Mouse (Mus musculus) erythroblast, adult 5-6 weeks (primary cell): Measurements from ENCODE around the gene Anapc7. TPM values are rescaled to one million over a fixed set of nuclear protein-coding genes. Genes with fewer than 3 reads are reported as not detected.
"Not testable (repeated sequence)": the region's sequence is repeated elsewhere in the genome, so short reads cannot be mapped to it uniquely, and the experiment has no call there.

ENCODE experiments used
- ATAC-seq: replicated peaks from 2 replicates; pipeline ENCODE4 v1.8.0; 2016; ENCODE audit warnings: moderate number of reproducible peaks, mild to moderate bottlenecking, moderate TSS enrichment, inconsistent platforms; ENCODE audit not compliant: poor library complexity, low FRiP score, severe bottlenecking
- total RNA-seq, 2 experiments: library from RNA; stranded (forward) in 1 of 2; stranded (reverse) in 1 of 2; fragments of 150-400 nt in 1 of 2; fragments of 200-764, 138-1000 nt in 1 of 2; gene quantifications; 2 replicates each; pipeline versions ENCODE4 v1.2.3 to v1.2.4; 2015 to 2017; ENCODE audit warnings: low replicate concordance in 2 of 2

The Anapc7 gene
- total RNA-seq, 2 experiments from 2014 or later: 14.6 to 16.3 TPM

- ATAC-seq: no peak; the same call in 1 of the 2 replicates
Measured at GRCm38 (mm10) chr5:122482733-122483391, 61.4 kb downstream of the Anapc7 start.

GRCm38 (mm10) chr5:122486243-122486642, 64.8 kb downstream of the Anapc7 start:
- ATAC-seq: not testable (repeated sequence)

DNA sequence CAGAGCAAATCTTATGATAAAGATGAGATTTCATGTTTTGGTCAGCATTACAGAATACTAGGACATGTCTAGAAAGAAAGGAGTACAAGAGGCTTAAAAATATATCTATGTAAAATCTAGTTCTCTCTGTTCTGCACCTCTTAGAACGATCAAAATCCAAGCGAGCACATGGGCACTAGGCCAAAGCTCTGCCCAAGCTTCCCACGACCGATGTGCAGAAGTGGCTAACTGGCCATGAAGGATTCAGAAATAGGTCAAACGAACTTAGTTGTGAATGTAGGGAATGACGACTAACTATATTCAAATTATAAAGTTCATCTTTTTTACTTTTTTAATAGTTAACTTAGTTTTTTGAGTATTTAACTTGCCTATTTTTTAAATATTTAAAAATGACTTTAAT, 66.3 kb downstream of the Anapc7 start:
- ATAC-seq: no peak

DNA sequence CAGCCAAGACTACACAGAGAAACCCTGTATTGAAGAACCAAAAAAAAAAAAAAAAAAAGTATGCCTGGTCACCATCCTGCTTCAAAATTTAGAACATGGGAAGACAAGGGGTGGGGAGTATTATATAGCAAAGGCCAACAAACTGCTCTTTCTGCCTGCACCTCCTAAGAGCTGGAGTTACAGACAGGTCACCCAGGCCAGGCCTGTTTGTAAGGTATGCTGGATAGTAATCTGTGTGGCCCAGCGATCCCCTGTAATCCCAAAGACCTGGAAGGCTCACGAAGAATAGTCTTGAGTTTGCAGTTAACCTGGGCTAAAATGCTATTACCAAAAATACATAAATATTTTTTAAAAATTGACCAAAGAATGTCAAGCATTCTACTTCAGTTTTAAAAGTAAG, 68.7 kb downstream of the Anapc7 start:
- no peak for ATAC-seq

- ATAC-seq: no peak
Measured at GRCm38 (mm10) chr5:122491385-122491784, 69.9 kb downstream of the Anapc7 start.

- ATAC-seq: no peak
Measured at GRCm38 (mm10) chr5:122493035-122493434, 71.5 kb downstream of the Anapc7 start.

GRCm38 (mm10) chr5:122494449-122494848, 73.0 kb downstream of the Anapc7 start:
- ATAC-seq: no peak

Other genes starting within 250 kb of the Anapc7 start
- 25.4 and 25.9 TPM in 2 replicates for gene Hvcn1, start 214.9 kb upstream of the Anapc7 start, total RNA-seq (2015; ENCODE audit: low replicate concordance)
- gene Hvcn1, start 214.9 kb upstream of the Anapc7 start, total RNA-seq (2017; ENCODE audit: low replicate concordance): 18.5 and 37.0 TPM in 2 replicates
- 0.42 TPM in 1 of 2 replicates, not detected in the other for gene Tctn1, start 157.2 kb upstream of the Anapc7 start, total RNA-seq (2015; ENCODE audit: low replicate concordance)
- 3.6 and 5.9 TPM in 2 replicates for gene Tctn1, start 157.2 kb upstream of the Anapc7 start, total RNA-seq (2017; ENCODE audit: low replicate concordance)
- gene Pptc7, start 137.3 kb upstream of the Anapc7 start, total RNA-seq (2015; ENCODE audit: low replicate concordance): 2.1 and 2.9 TPM in 2 replicates
- gene Pptc7, start 137.3 kb upstream of the Anapc7 start, total RNA-seq (2017; ENCODE audit: low replicate concordance): 1.4 and 4.0 TPM in 2 replicates
- gene Rad9b, start 67.5 kb upstream of the Anapc7 start, total RNA-seq (2015; ENCODE audit: low replicate concordance): 1.5 TPM in 1 of 2 replicates, not detected in the other
- gene Rad9b, start 67.5 kb upstream of the Anapc7 start, total RNA-seq (2017; ENCODE audit: low replicate concordance): 0.56 TPM in 1 of 2 replicates, not detected in the other
- 43.9 and 44.2 TPM in 2 replicates for gene Vps29, start 67.3 kb upstream of the Anapc7 start, total RNA-seq (2015; ENCODE audit: low replicate concordance)
- gene Vps29, start 67.3 kb upstream of the Anapc7 start, total RNA-seq (2017; ENCODE audit: low replicate concordance): 19.8 and 23.4 TPM in 2 replicates
- 21.1 and 35.9 TPM in 2 replicates for gene Gpn3, start 49.8 kb upstream of the Anapc7 start, total RNA-seq (2015; ENCODE audit: low replicate concordance)
- gene Gpn3, start 49.8 kb upstream of the Anapc7 start, total RNA-seq (2017; ENCODE audit: low replicate concordance): 25.0 and 53.7 TPM in 2 replicates
- gene Fam216a, start 49.3 kb upstream of the Anapc7 start, total RNA-seq (2015; ENCODE audit: low replicate concordance): 6.5 and 9.0 TPM in 2 replicates
- 5.9 and 6.4 TPM in 2 replicates for gene Fam216a, start 49.3 kb upstream of the Anapc7 start, total RNA-seq (2017; ENCODE audit: low replicate concordance)
- gene Arpc3, start 29.8 kb upstream of the Anapc7 start, total RNA-seq (2015; ENCODE audit: low replicate concordance): 98.4 and 108 TPM in 2 replicates
- 220 and 303 TPM in 2 replicates for gene Arpc3, start 29.8 kb upstream of the Anapc7 start, total RNA-seq (2017; ENCODE audit: low replicate concordance)
- gene Atp2a2, start 80.5 kb downstream of the Anapc7 start, total RNA-seq (2015; ENCODE audit: low replicate concordance): 20.2 and 37.4 TPM in 2 replicates
- 38.8 and 71.8 TPM in 2 replicates for gene Atp2a2, start 80.5 kb downstream of the Anapc7 start, total RNA-seq (2017; ENCODE audit: low replicate concordance)
- not detected in 2 replicates for gene Ift81, start 192.8 kb downstream of the Anapc7 start, total RNA-seq (2015; ENCODE audit: low replicate concordance)
- gene Ift81, start 192.8 kb downstream of the Anapc7 start, total RNA-seq (2017; ENCODE audit: low replicate concordance): 0.51 TPM in 1 of 2 replicates, not detected in the other
- 2.1 and 2.9 TPM in 2 replicates for gene P2rx7, start 222.2 kb downstream of the Anapc7 start, total RNA-seq (2015; ENCODE audit: low replicate concordance)
- 1.8 and 2.1 TPM in 2 replicates for gene P2rx7, start 222.2 kb downstream of the Anapc7 start, total RNA-seq (2017; ENCODE audit: low replicate concordance)